Comparison of ENCODE assay signal across 29 mouse cellular contexts in genomic region chr5:132140816-132141215, GRCm38 (mm10).
A peak's percentile ranks its signal among the peaks of the same experiment; 100 is the strongest.
DNase-seq lines count a peak whose midpoint lies in the region; ATAC-seq lines count a peak whose summit lies in the region.
"Had no signal": no experiment of that assay in that cellular context is flagged by ENCODE, and none has a peak within 500 bp of the region (broad histone marks: within the 10 kb centered on the region; RNA-seq: fewer than 3 reads in every experiment).

No protein-coding gene starts in this region.

- no peaks in the 10 kb centered on the region for H3K27me3 ChIP-seq in lung, embryonic 15.5 days
- H3K27me3 ChIP-seq: CH12.LX; embryonic facial prominence, embryonic 12.5 days; embryonic facial prominence, embryonic 15.5 days; heart, embryonic 13.5 days; hindbrain, embryonic 13.5 days; Patski had no signal

- no peak overlapping the region for H3K4me3 ChIP-seq in lung, embryonic 15.5 days
- H3K4me3 ChIP-seq: embryonic facial prominence, embryonic 12.5 days; embryonic facial prominence, embryonic 15.5 days; gastrocnemius, adult 2 months; heart, embryonic 10.5 days; heart, embryonic 13.5 days; hindbrain, embryonic 13.5 days had no signal

- no peak overlapping the region for H3K27ac ChIP-seq in lung, embryonic 15.5 days
- H3K27ac ChIP-seq: embryonic facial prominence, embryonic 12.5 days; embryonic facial prominence, embryonic 15.5 days; gastrocnemius, adult 2 months; heart, embryonic 10.5 days; heart, embryonic 13.5 days; hindbrain, embryonic 13.5 days had no signal

- ATAC-seq in lung, embryonic 15.5 days (ENCODE audit: borderline replicate concordance, extremely low read depth, low FRiP score, low TSS enrichment): peak; percentile 80; the same call in 1 of the 2 replicates
- ATAC-seq: forebrain, embryonic 14.5 days; forebrain, postnatal 0 days; hindbrain, embryonic 16.5 days; Patski had no signal

- no peaks in the 10 kb centered on the region for H3K36me3 ChIP-seq in lung, embryonic 15.5 days
- H3K36me3 ChIP-seq: embryonic facial prominence, embryonic 12.5 days; embryonic facial prominence, embryonic 15.5 days; G1E; heart, embryonic 10.5 days; heart, embryonic 13.5 days; hindbrain, embryonic 13.5 days had no signal

- H3K9ac ChIP-seq in lung, embryonic 15.5 days: no peak overlapping the region
- H3K9ac ChIP-seq: embryonic facial prominence, embryonic 12.5 days; embryonic facial prominence, embryonic 15.5 days; forebrain, postnatal 0 days; heart, embryonic 13.5 days; hindbrain, embryonic 13.5 days had no signal

- H3K4me2 ChIP-seq in lung, embryonic 15.5 days: no peak overlapping the region
- H3K4me2 ChIP-seq: embryonic facial prominence, embryonic 12.5 days; embryonic facial prominence, embryonic 15.5 days; heart, embryonic 13.5 days; hindbrain, embryonic 13.5 days had no signal

- H3K9me3 ChIP-seq in lung, embryonic 15.5 days: no peaks in the 10 kb centered on the region
- H3K9me3 ChIP-seq: embryonic facial prominence, embryonic 12.5 days; embryonic facial prominence, embryonic 15.5 days; G1E; heart, embryonic 10.5 days; heart, embryonic 13.5 days; hindbrain, embryonic 13.5 days had no signal

- H3K4me1 ChIP-seq in lung, embryonic 15.5 days: 0 out of 2 replicates have a peak, but pooled peaks cover 9% of the 10 kb centered on the region
- H3K4me1 ChIP-seq: embryonic facial prominence, embryonic 12.5 days had no signal

- DNase-seq in heart, adult 11 months: peak; percentile 54
- DNase-seq in heart, adult 9 months (ENCODE audit: low spot score in 2 of 2): no peak
- no peak for DNase-seq in lung, postnatal 25 days (ENCODE audit: low spot score)
- peak; percentile 14 for DNase-seq in lung, postnatal 10 days
- DNase-seq in lung, postnatal 14 days: no peak
- DNase-seq in embryo, embryonic 9.5 days (ENCODE audit: extremely low spot score): peak; percentile 10
- DNase-seq: adrenal gland, postnatal 10 days; adrenal gland, postnatal 36 days; B cell, adult 2 months; cerebellum, adult 18-20 months; cerebellum, adult 9-10 months; cerebellum, postnatal 14 days; forebrain, postnatal 0 days; gastrocnemius, adult 2 months; gastrocnemius, postnatal 14 days; heart, adult 18-20 months; heart, postnatal 14 days; heart, postnatal 4 days had no signal

- WGBS in lung, embryonic 15.5 days: 48% methylated on average over 4 of the region's 4 CpGs

Comparison
In these comparisons a context has a peak if more than half of its experiments do, and no peak if none do; other contexts are left out.
1. DNase-seq: peak in heart, adult 11 months (single experiment), lung, postnatal 10 days (single experiment) and embryo, embryonic 9.5 days (single experiment); none in heart, adult 9 months (0 of 2), lung, postnatal 25 days (single experiment) and lung, postnatal 14 days (single experiment).